Mouse (Mus musculus) gastrocnemius, postnatal 4 days (tissue): ENCODE measurements at regions not wholly inside any gene's neighbourhood (a gene's known extent, or its start where the extent isn't known, plus 50 kb on each side); places are given as distances from the start of the nearest gene placed in this dataset.

Experiments used
- DNase-seq, 2 experiments: peaks; one replicate each; pipeline ENCODE4 v3.0.0; 2021 to 2022; ENCODE audit warnings: low spot score in 2 of 2, mixed read lengths in 2 of 2

- DNase-seq = peak in 1 of 2 experiments; percentile 37
Measured at GRCm38 (mm10) chr1:73363549-73364299, 348.0 kb upstream of the Tnp1 start.

GRCm38 (mm10) chr1:73362122-73362521, 346.4 kb upstream of the Tnp1 start:
- DNase-seq = no peak

- DNase-seq = no peak
Measured at GRCm38 (mm10) chr1:73361300-73361699, 345.6 kb upstream of the Tnp1 start.

- DNase-seq = no peak
Measured at GRCm38 (mm10) chr1:73354447-73354846, 338.7 kb upstream of the Tnp1 start.

- no peak for DNase-seq
Measured at GRCm38 (mm10) chr1:73348476-73348875, 332.8 kb upstream of the Tnp1 start.

- no peak for DNase-seq
Measured at GRCm38 (mm10) chr1:73344587-73344986, 328.9 kb upstream of the Tnp1 start.

GRCm38 (mm10) chr1:73341911-73342310, 326.2 kb upstream of the Tnp1 start:
- no peak for DNase-seq

- DNase-seq = no peak
Measured at GRCm38 (mm10) chr1:73337401-73337800, 321.7 kb upstream of the Tnp1 start.

- no peak for DNase-seq
Measured at GRCm38 (mm10) chr1:73309556-73309955, 293.8 kb upstream of the Tnp1 start.

GRCm38 (mm10) chr1:73308420-73308819, 292.7 kb upstream of the Tnp1 start:
- no peak for DNase-seq

GRCm38 (mm10) chr1:73307194-73307593, 291.5 kb upstream of the Tnp1 start:
- no peak for DNase-seq

- DNase-seq = no peak
Measured at GRCm38 (mm10) chr1:73299978-73300688, 284.4 kb upstream of the Tnp1 start.

- DNase-seq = no peak
Measured at GRCm38 (mm10) chr1:73285342-73285741, 269.6 kb upstream of the Tnp1 start.

GRCm38 (mm10) chr1:73274480-73274879, 258.8 kb upstream of the Tnp1 start:
- no peak for DNase-seq

GRCm38 (mm10) chr1:73270787-73271391, 255.2 kb upstream of the Tnp1 start:
- DNase-seq = no peak

GRCm38 (mm10) chr1:73269051-73269755, 253.5 kb upstream of the Tnp1 start:
- no peak for DNase-seq

GRCm38 (mm10) chr1:73265009-73265408, 249.3 kb upstream of the Tnp1 start:
- no peak for DNase-seq

- DNase-seq = no peak
Measured at GRCm38 (mm10) chr1:73264245-73264644, 248.5 kb upstream of the Tnp1 start.

GRCm38 (mm10) chr1:73259525-73260098, 243.9 kb upstream of the Tnp1 start:
- DNase-seq = no peak

GRCm38 (mm10) chr1:73257263-73257662, 241.6 kb upstream of the Tnp1 start:
- no peak for DNase-seq

GRCm38 (mm10) chr1:73251911-73252356, 236.2 kb upstream of the Tnp1 start:
- no peak for DNase-seq
